Mouse (Mus musculus) neural tube, embryonic 13.5 days (tissue): ENCODE measurements at regions not wholly inside any gene's neighbourhood (a gene's known extent, or its start where the extent isn't known, plus 50 kb on each side); places are given as distances from the start of the nearest gene placed in this dataset.
"Not testable (repeated sequence)": the region's sequence is repeated elsewhere in the genome, so short reads cannot be mapped to it uniquely, and the experiment has no call there.

Experiments
- ATAC-seq: fragments of 200-750 bp; cut with Nextera tagmentation; 2 replicates; pipeline ENCODE4 v1.8.0; 2017; ENCODE audit warnings: low read depth, mild to moderate bottlenecking, moderate TSS enrichment, moderate library complexity
- H3K27ac ChIP-seq: fragments of 300-500 bp; sonication (generic); replicated peaks from 2 replicates; pipeline ENCODE4 v1.5.1; 2015; ENCODE audit warnings: moderate library complexity, mild to moderate bottlenecking, inconsistent platforms
- H3K27me3 ChIP-seq: fragments of 300-500 bp; sonication (generic); 2 replicates; pipeline ENCODE4 v1.6.1; 2015; ENCODE audit warnings: mild to moderate bottlenecking, inconsistent platforms
- H3K36me3 ChIP-seq: fragments of 300-500 bp; sonication (generic); 2 replicates; pipeline ENCODE4 v1.6.1; 2015; ENCODE audit warnings: mild to moderate bottlenecking, inconsistent platforms
- H3K4me1 ChIP-seq: fragments of 300-500 bp; sonication (generic); replicated peaks from 2 replicates; pipeline ENCODE4 v1.6.1; 2015; ENCODE audit warnings: inconsistent platforms
- H3K4me2 ChIP-seq: fragments of 300-500 bp; sonication (generic); 2 replicates; pipeline ENCODE4 v1.6.1; 2015; ENCODE audit warnings: inconsistent platforms, mild to moderate bottlenecking, moderate library complexity
- H3K4me3 ChIP-seq: fragments of 300-500 bp; sonication (generic); 2 replicates; pipeline ENCODE4 v1.5.1; 2015; ENCODE audit warnings: mild to moderate bottlenecking, inconsistent platforms
- H3K9ac ChIP-seq: fragments of 300-500 bp; sonication (generic); 2 replicates; pipeline ENCODE4 v1.6.1; 2015; ENCODE audit warnings: moderate library complexity, mild to moderate bottlenecking, inconsistent platforms
- H3K9me3 ChIP-seq: fragments of 300-500 bp; sonication (generic); 2 replicates; pipeline ENCODE4 v1.6.1; 2016; ENCODE audit warnings: inconsistent platforms
- WGBS: fragments of 180-500 bp; shearing (Covaris S2); methylation state at CpG from one replicate; pipeline ENCODE4 v1.1.7; 2015; 5-methylcytosine and 5-hydroxymethylcytosine counted together

DNA sequence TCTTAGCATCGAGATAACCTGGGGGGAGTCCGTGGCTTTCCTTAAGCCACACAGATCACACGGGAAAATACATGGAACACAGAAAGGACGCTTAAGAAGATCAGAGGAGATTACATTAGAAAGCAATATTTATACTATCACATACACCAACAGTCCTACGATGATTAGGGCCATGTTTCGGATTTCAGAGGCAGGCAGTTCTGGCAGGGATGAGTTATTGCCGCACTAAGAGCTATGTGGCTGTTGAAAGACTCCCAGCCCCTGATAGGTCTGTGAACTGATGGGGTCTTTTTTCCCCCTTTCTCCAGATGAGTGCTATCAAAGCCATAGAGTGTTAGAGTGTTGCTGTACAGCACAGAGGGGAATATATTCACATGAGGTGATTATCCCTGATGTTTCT is 358.6 kb upstream of the Hand2 start:
- Histone ChIP-seq H3K4me1 (no peaks in the 10 kb centered on the region), H3K36me3 (no peaks in the 10 kb centered on the region), H3K27ac (no peak overlapping the region), H3K9ac (no peak overlapping the region), H3K27me3 (no peaks in the 10 kb centered on the region), H3K4me3 (no peak overlapping the region), H3K4me2 (no peak overlapping the region), H3K9me3 (no peaks in the 10 kb centered on the region)
- WGBS, result 78% methylated on average over 7 of the region's 7 CpGs
- no peak for ATAC-seq

DNA sequence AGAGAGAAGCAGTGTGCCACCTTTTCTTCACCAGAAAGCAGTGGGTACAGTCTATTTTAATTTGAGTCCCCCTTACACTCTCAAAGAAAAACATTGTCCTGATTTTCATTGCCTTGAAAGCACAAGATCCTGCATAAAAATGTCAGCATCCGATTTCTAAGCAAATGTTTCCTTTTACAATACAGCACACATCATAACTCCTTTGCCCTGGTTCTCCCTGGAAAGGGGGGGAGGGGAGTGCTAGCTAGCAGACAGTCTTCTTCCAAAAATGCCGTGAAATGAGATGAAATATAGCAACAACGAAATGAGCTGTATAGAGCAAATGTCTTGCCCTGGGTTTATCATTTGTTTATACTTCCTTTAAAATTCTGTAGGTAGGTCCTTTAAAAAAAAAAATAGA is 350.5 kb upstream of the Hand2 start:
- Histone ChIP-seq H3K36me3 (no peaks in the 10 kb centered on the region), H3K27ac (no peak overlapping the region), H3K4me2 (no peak overlapping the region), H3K4me1 (no peaks in the 10 kb centered on the region), H3K9ac (no peak overlapping the region), H3K9me3 (no peaks in the 10 kb centered on the region), H3K4me3 (no peak overlapping the region), H3K27me3 (no peaks in the 10 kb centered on the region)
- 63% methylated on average over 3 of the region's 3 CpGs for WGBS
- no peak for ATAC-seq

DNA sequence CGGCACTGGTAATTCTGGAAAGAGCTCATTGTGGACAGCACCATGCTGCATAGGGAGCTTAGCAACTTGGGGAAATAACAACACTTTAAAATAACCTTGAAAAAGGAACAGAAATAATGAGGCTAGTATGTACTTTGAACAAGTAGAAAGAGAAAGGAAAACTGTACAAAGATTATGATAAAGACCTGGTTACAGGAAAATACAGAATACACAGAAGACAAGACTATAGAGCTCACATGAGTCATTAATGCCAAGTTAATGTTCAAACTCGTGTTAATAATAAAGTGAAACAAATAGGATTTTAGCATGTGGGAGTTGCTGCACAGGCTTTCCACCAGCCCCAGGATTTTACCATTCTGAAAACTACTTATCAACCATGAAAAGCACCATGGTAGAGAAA is 341.8 kb upstream of the Hand2 start:
- Histone ChIP-seq H3K36me3 (no peaks in the 10 kb centered on the region), H3K27me3 (no peaks in the 10 kb centered on the region), H3K9me3 (no peaks in the 10 kb centered on the region), H3K27ac (no peak overlapping the region), H3K4me1 (no peaks in the 10 kb centered on the region), H3K9ac (no peak overlapping the region), H3K4me3 (no peak overlapping the region), H3K4me2 (no peak overlapping the region)
- WGBS, result 84% methylated on average over 2 of the region's 2 CpGs
- no peak for ATAC-seq

DNA sequence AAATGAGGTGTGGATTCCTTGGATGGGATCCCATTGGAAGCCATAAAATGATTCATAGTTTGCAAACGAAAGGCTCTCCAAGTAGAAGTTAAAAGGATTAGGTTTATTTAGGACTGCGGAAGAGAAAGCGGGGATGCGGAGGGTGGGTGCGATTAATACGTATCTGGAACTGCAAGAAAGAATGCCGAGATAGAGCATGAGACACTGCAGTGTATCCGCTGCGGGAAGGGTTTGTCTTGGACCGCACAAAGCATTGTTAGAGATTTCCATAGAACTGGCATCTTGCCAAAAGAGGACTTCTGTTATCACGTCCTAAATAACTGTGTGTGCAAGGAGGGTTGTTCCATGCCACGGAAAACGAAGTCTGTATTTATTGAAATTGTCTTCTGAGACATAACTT is 341.4 kb upstream of the Hand2 start:
- H3K36me3 ChIP-seq, result no peaks in the 10 kb centered on the region
- no peak overlapping the region for H3K4me3 ChIP-seq
- H3K9ac ChIP-seq, result no peak overlapping the region
- no peaks in the 10 kb centered on the region for H3K27me3 ChIP-seq
- no peak overlapping the region for H3K27ac ChIP-seq
- no peaks in the 10 kb centered on the region for H3K9me3 ChIP-seq
- H3K4me1 ChIP-seq, result no peaks in the 10 kb centered on the region
- H3K4me2 ChIP-seq, result no peak overlapping the region
- ATAC-seq, result no peak
- WGBS, result 85% methylated on average over 13 of the region's 13 CpGs

DNA sequence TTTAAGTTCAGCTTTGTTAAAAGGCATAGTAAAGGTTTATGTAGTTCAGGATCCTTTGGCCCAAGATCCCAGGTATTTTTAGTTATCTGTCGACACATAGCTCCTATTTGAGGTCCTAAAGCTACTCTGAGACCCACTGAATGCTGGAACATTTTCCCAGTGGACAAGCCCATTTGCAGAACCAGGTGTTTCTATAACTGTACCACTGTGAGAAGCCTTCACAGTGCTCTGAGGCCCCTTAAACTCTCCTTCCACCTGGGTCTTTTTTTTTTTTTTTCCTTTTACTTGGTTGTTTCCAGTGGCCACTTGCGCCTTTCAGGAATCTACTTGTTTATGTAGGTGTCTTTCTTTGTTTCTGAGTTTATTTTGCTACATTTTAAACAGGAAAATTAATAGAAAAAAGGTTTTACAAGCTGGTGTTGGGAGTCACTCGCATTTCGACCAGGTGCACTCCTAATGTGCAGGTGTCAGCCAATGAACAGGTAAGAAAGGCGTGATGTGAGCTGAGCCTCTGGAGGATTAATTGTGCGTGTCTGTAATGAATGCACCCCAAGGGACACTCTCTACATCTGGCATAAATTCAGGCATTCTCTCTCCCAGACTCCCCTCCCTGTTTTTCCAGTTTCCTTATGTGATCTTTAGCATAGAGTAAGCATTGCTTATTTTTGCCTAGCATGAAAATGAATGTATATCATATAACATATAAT is 310.3 kb upstream of the Hand2 start:
- no peak overlapping the region for H3K27ac ChIP-seq
- 57% methylated on average over 6 of the region's 6 CpGs for WGBS
- H3K4me3 ChIP-seq, result no peak overlapping the region
- H3K27me3 ChIP-seq, result no peaks in the 10 kb centered on the region
- no peaks in the 10 kb centered on the region for H3K36me3 ChIP-seq
- H3K9ac ChIP-seq, result no peak overlapping the region
- H3K4me2 ChIP-seq, result no peak overlapping the region
- H3K9me3 ChIP-seq, result no peaks in the 10 kb centered on the region
- no peak for ATAC-seq
- no peaks in the 10 kb centered on the region for H3K4me1 ChIP-seq

DNA sequence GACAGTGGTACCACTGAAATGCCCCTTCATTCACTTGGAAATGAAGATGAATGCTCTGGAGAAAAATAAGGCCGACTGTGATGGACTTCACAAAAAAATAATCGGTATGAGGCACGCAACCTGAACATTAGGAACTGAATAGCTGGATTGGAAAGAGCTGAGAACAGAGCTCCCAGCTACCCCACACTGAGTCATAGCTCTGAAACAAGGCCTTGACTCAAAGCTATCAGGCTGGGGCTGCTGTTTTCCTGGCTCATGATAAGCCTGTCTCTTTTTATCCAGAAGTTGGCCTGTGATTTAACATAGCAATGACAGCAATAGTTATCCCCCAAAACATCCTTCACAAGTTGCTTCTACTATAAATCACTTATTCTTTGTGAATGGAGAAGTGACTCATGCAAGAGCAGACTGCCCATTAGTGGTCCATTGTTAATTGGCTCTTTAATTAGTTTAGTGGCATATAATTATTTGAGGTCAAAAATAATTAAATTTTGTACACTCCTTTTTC is 306.9 kb upstream of the Hand2 start:
- H3K4me3 ChIP-seq, result no peak overlapping the region
- no peak for ATAC-seq
- no peak overlapping the region for H3K9ac ChIP-seq
- WGBS, result 67% methylated on average over 3 of the region's 3 CpGs
- no peak overlapping the region for H3K4me2 ChIP-seq
- no peaks in the 10 kb centered on the region for H3K27me3 ChIP-seq
- no peak overlapping the region for H3K27ac ChIP-seq
- no peaks in the 10 kb centered on the region for H3K9me3 ChIP-seq
- H3K4me1 ChIP-seq, result no peaks in the 10 kb centered on the region
- H3K36me3 ChIP-seq, result no peaks in the 10 kb centered on the region

DNA sequence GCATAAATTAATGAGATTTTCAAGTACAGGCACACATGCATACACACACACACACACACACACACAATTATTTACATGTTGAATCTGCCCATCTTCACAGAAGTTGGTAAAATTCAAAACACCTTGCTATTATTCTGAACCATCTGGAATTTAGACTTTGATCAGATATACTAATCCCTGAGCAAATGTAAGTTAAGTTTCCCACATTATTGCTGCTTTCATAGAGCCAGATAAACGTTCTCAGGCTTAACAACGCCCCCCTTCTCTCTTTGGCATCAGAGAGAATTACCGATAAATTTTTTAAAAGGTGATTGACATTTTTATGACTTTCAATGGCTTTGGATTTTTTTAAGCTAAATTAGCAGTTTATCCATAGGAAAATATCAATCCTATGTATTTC is 304.5 kb upstream of the Hand2 start:
- Histone ChIP-seq H3K27ac (no peak overlapping the region), H3K9ac (no peak overlapping the region), H3K9me3 (no peaks in the 10 kb centered on the region), H3K36me3 (no peaks in the 10 kb centered on the region), H3K4me1 (no peaks in the 10 kb centered on the region), H3K4me2 (no peak overlapping the region), H3K27me3 (no peaks in the 10 kb centered on the region), H3K4me3 (no peak overlapping the region)
- 76% methylated on average over 3 of the region's 3 CpGs for WGBS
- no peak for ATAC-seq

DNA sequence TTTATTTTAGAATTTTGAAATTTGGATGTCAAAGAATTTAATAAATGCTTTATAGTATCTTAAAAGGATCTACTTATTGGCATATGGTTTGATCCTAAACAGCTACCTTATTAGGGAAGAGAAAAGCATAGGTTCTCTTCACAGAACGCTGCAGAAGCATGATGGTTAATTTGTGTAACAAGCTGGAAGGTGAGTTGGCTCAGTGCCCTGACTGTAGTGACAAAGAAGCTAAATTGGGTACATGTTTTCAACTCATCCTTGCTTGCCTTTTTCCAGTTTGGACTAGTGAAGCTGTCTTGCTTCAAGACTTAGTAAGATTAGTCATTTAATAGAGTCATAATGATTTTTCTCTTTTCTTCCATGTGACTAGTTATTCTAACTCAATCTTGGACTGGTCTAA is 292.7 kb upstream of the Hand2 start:
- H3K9me3 ChIP-seq, H3K9ac ChIP-seq, H3K27ac ChIP-seq, H3K27me3 ChIP-seq, H3K4me1 ChIP-seq, H3K4me3 ChIP-seq, H3K4me2 ChIP-seq, H3K36me3 ChIP-seq, ATAC-seq: not testable (repeated sequence)
- WGBS, result 91% methylated on average over 1 of the region's 1 CpGs

DNA sequence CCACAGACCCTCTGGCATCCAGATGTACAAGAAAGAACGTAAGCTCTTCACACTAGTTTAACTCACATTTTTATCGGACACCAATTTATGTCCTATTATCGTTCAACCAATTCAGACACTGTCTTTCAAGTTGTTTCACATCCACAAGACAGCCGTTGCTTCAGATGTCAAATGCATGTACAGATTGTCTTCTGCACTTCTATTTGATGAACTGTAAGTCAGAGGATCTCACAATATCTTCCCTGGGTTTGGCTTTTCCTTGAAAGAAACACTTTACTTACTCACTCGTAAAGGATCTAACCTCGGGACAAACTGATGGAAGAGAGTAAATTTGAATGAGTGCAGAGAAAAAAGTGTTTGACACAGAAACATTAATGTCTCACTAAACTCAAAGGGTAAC is 272.3 kb upstream of the Hand2 start:
- no peak for ATAC-seq
- Histone ChIP-seq H3K9ac (no peak overlapping the region), H3K4me3 (no peak overlapping the region), H3K4me2 (no peak overlapping the region), H3K9me3 (no peaks in the 10 kb centered on the region), H3K27ac (no peak overlapping the region), H3K4me1 (no peaks in the 10 kb centered on the region), H3K36me3 (no peaks in the 10 kb centered on the region), H3K27me3 (no peaks in the 10 kb centered on the region)
- 87% methylated on average over 6 of the region's 6 CpGs for WGBS

DNA sequence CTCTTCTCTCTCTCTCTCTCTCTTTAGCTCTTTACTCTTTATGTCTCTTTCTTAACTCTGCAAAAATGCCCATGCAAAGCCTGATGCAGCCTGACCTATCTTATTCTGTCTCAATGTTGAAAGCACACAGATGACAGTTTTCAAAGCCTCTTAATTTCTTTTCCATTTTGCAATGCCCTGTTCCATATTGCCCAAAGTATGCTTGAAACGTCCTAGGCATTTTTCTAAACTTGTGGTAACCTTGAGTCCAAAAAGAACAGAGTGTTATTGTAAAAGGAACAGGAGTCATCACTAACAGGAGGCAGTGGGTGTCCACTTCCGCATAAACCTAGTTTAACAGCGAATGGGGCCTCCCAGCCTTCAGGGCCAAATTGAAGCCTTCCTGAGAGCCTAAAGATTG is 271.9 kb upstream of the Hand2 start:
- H3K27me3 ChIP-seq, result no peaks in the 10 kb centered on the region
- H3K36me3 ChIP-seq, result no peaks in the 10 kb centered on the region
- ATAC-seq, result no peak
- WGBS, result 83% methylated on average over 3 of the region's 3 CpGs
- H3K9ac ChIP-seq, result no peak overlapping the region
- no peak overlapping the region for H3K4me2 ChIP-seq
- no peak overlapping the region for H3K27ac ChIP-seq
- no peak overlapping the region for H3K4me3 ChIP-seq
- H3K9me3 ChIP-seq, result no peaks in the 10 kb centered on the region
- H3K4me1 ChIP-seq, result no peaks in the 10 kb centered on the region

DNA sequence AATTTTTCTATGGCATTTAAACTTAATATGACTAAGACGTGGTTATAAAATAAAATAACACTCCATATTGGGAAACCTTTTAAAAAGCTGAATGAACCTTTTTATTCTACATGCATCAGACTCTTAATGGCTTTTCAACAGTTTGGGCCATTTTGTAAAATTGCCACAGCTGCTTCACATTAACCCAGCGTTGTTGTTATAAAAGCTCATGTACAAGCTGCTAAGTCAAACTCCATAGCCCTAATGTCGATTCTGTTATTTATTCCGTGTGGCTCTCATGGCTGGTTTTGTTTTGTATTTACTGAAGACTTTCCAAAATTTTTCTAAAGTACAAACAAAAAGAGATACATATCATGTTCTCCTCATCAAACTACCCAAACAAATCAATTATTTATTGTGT is 268.1 kb upstream of the Hand2 start:
- Histone ChIP-seq H3K36me3 (no peaks in the 10 kb centered on the region), H3K27me3 (no peaks in the 10 kb centered on the region), H3K9ac (no peak overlapping the region), H3K4me2 (no peak overlapping the region), H3K4me3 (no peak overlapping the region), H3K9me3 (no peaks in the 10 kb centered on the region), H3K27ac (no peak overlapping the region), H3K4me1 (no peaks in the 10 kb centered on the region)
- 73% methylated on average over 4 of the region's 4 CpGs for WGBS
- ATAC-seq, result no peak

DNA sequence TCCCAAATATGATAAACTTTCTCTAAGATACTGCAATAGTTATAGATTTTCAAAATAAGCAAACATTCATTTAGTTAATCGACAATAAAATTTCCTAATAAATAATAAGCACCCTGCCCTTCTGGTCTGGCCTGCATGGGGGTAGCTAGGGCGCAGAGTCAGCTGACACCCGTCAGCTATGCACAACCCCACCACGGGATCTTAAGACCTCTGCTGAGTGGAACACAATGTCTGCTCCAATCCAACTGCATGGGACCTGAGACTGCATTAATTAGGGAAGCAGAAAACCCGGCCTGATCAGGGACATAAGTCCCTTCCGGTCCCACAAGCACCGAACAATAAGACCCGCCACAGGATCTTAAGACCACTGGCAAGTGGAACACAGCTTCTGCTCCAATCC is 243.8 kb upstream of the Hand2 start:
- Histone ChIP-seq H3K36me3 (no peaks in the 10 kb centered on the region), H3K27ac (no peak overlapping the region), H3K27me3 (no peaks in the 10 kb centered on the region), H3K4me2 (no peak overlapping the region), H3K4me1 (no peaks in the 10 kb centered on the region), H3K4me3 (no peak overlapping the region), H3K9ac (no peak overlapping the region), H3K9me3 (no peaks in the 10 kb centered on the region)
- no peak for ATAC-seq
- WGBS, result 88% methylated on average over 8 of the region's 8 CpGs

DNA sequence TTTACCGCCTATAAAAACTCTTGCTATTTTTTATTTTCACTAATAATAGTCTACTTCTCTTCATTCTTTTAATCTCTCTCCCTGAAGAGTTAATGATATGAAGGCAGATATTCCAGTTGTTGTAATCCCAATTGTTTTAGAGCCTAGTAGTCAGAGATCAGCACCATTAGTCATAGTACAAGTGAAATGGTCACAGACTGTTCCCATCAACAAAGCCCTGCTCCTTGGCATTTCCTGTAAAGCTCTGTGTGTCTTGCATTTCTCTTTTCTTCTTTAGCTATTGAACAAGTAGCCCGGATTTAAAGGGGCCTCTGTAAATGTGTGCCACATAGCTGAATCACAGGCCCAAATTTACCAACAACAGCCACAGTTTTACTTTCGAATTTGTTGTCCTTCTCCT is 234.0 kb upstream of the Hand2 start:
- WGBS, result 76% methylated on average over 3 of the region's 3 CpGs

More for the DNA sequence above, 234.0 kb upstream of the Hand2 start:
- Histone ChIP-seq H3K27me3 (no peaks in the 10 kb centered on the region), H3K27ac (no peak overlapping the region), H3K9me3 (no peaks in the 10 kb centered on the region), H3K4me2 (no peak overlapping the region), H3K4me1 (no peaks in the 10 kb centered on the region), H3K4me3 (no peak overlapping the region), H3K9ac (no peak overlapping the region), H3K36me3 (no peaks in the 10 kb centered on the region)
- ATAC-seq, result no peak
